Mouse (Mus musculus): ENCODE measurements around the gene Steap3.

DNA sequence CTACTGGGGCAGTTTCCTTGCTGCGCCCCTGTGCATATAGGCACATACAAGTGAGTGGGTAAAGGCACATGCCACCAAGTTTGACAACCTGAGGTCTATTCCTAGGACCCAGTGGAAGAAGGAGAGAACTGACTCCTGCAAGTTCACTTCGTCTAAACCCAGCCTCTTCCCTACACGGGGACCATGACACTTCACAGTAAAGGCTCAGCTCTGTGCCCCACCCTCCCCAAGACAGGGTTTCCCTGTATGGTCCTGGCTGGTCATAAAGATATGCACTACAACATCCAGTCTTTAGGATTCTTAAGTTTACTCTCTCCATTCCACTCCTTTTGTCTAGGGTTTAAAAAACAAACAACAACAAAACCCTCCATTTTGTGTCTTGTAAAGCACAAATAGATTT is 21.9 kb downstream of the Steap3 start:
- TF ChIP-seq EP300 (IDR thresholded peaks at IDR 0.05; ENCODE audit: low read depth) (no peak), CTCF (IDR thresholded peaks at IDR 0.05; ENCODE audit: low read depth) (no peak)
